Mouse (Mus musculus): Measurements from ENCODE around the gene Klf13.

The Klf13 gene

GRCm38 (mm10) chr7:63925413-63926360 lies 13.0 kb downstream of the Klf13 start:
- DNase-seq (ENCODE audit: low read depth, low spot score), result no peak

DNA sequence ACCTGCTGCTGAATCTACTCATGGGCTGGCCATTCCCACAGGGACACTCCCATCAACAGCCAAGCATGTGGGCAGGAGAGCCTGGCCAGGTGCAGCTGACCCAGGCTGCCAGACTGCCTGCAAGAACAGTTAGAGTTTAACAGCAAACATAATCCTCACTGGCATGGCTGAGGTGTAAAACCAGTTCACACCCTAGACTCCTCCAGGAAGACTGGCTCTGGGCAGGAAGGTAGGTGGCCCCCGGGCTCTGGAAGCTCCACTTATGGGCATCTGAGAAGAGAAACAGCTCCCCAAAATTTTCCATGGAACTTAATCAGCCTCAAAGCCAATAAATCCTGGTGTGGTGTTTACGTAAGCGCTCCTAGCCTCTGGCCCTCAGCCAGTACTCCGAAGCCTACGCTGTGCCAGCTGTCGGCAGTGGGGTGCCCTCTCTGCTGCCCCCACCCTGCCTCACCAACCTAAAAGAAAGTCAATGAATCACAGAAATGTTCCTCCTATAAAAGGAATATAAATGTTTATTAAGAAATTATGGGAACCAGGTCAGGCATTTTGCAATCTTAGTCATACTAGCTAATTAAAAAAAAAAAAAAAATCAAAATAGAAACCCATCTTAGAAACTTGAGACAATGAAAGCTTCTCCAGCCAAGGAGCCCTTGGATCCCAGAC lies 13.8 kb downstream of the Klf13 start:
- DNase-seq (ENCODE audit: low read depth, low spot score), result peak; percentile 25

DNA sequence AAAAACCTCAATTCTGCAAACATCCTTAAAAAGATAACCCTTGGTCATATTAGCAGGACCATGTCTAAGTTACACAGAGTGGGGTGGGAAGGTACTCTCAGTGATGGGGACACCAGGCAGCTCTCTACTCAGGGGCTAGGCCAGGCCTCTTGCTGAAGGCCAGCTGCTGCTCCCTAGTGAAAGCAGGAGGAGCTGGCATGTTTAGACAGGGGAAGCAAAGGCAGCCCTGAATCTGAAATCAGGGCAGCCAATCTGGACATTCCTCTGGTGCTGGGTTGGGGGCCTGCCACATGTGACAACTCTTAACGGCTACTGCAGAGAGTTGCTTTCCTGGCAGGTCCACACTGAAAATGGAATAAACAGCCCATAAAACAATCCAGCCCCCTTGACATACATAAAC lies 14.6 kb downstream of the Klf13 start:
- peak; percentile 18 for DNase-seq (ENCODE audit: low read depth, low spot score)

- DNase-seq (ENCODE audit: low read depth, low spot score), result no peak
These were observed 15.7 kb downstream of the Klf13 start for GRCm38 (mm10) chr7:63922975-63923374.

- no peak for DNase-seq (ENCODE audit: low read depth, low spot score)
These were observed 16.1 kb downstream of the Klf13 start for GRCm38 (mm10) chr7:63922571-63922970.

DNA sequence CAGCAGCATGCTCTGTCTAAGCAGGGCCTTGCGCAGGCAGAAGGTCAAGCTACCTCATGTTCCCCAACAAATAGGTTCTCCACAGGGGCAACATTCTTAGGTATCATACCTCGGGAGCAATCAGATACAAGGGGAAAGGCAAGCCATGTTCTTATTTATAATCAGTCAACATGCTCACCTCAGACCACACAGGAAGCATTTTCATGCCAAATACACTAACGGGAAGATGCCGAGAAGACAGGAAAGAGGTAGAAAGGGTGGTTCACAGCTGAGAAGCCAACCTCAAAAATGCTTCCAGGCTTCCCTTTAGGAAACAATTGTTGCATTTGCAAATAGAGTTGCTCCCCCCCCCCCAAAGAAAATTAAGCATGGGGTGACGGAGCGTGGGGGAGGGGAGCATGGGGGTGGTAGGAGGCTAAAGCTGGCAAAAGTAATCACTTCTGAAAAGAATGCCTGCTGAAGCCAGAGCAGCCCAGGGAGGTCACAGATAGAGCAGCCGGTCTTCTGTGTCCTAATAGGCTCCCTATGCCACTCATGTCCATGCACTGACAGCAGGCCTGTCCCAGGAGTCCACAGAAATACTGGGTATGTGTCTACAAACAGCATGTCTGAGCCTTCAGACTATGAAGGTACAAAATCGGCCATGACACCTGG lies 16.7 kb downstream of the Klf13 start:
- DNase-seq (ENCODE audit: low read depth, low spot score), result no peak

DNA sequence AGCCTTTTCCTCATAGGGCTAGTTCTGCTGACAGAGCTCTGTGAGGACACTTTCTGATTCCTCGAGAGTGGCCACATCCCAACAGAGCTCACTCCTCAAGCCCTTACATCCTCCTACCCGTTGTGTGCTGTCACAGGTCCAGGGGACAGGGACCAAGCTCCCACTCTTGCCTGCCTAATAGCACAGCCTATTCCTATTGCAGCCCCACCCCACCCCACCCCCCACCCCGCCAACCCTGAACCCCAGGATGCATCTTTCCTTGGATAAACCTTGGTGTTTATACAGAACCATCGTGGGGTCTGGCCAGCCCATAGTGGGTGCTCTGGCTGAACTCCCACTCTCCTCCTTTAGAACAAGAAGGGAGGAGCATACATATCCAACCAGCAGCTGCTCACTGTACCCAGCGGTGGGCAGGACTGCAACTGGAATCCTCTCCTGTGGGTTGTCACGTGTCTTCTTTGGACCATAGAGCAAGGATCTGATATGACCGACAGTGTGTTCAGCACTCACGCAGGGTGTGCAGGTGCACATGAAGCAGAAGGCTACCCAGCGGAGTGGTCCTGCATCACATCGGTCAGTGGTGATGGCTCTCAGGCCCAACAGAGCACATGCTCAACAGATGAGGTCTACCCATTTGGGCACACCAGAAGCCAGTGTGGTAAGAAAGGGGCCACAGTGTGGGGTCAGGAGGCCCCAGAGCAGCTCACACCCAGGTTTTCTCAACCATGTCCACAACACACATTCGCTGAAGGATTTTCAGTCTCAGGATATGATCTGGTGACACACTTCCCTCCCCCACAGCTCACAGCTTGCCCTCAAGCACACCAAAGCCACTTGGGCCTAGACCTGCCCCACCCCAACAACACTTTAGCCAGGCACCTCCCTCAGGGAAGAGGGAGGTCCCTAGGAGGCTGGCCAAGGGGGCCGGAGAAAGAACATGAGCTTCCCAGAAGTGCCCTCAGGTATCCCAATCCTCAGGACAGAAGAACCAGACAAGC lies 19.6 kb downstream of the Klf13 start:
- no peak for DNase-seq (ENCODE audit: low read depth, low spot score)

DNA sequence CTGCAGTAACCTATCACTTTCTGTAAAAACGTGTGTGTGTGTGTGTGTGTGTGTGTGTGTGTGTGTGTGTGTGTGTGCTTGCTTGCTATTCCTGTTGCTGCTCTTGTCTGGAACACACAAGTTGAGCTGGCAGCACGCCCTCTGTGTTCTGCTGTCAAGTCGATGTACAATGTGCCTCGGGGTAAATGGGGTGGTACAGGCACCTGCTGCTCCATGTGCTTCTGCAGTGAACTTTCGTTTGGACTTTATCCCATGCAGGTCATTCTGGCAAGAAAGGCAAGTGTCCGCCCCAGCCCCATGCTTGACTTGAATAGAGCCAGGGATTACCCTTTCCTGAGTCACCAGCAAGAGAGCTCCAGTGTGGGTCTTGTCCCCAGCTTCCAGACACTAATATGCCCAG lies 21.0 kb downstream of the Klf13 start:
- no peak for DNase-seq (ENCODE audit: low read depth, low spot score)

DNA sequence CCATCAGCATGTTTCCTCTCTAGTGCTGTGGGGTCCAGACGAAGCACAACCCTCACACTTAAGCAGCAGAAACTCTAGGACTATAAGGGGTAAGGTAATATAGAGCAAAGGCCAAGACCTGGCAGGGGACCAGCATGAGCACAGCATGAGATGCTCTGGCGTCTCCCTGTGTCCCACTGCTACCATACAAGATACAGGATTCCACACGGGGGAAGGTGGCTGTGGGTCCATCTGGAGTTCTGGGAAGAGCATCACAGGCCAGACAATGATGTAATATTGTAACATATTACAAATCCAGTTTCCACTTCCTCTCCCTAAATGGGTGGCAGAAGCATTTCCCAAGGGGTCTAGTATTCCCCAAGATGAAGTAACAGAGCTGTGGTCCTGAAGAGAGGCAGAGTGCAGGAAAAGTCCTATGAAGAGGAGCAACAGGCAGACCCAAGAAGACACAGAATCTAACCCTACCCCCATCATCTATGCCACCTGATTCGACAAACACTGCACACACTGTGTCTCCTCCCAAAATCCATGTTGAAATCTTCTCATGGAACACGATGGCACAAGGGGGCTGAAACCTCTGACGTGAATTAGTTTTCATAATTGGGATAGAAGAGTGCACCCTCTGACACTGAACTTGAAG lies 22.3 kb downstream of the Klf13 start, which contains the start of gene E030018B13Rik:
Gene E030018B13Rik (plus strand): TSS at position 590 of the 640 bp plus-strand sequence.
- no peak for DNase-seq (ENCODE audit: low read depth, low spot score)

DNA sequence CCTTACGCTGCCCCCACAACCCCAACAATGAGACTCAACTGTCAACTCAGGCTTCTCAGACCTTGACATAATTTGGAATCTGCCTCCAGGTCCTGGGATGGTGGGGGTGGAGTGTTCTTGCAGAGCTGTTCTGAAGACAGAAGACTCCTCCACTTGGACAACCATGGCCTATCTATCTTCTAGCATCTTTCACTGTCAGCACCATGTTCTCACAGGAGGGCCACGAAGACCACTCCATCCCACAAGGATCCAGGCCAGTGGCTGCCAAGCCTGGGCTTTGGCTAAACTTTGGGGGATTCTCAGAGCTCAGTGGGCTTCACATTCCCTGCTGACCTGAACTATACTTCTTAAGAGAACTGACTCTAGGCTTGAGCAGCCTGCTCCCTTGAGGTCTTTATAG lies 23.8 kb downstream of the Klf13 start:
- no peak for DNase-seq (ENCODE audit: low read depth, low spot score)

DNA sequence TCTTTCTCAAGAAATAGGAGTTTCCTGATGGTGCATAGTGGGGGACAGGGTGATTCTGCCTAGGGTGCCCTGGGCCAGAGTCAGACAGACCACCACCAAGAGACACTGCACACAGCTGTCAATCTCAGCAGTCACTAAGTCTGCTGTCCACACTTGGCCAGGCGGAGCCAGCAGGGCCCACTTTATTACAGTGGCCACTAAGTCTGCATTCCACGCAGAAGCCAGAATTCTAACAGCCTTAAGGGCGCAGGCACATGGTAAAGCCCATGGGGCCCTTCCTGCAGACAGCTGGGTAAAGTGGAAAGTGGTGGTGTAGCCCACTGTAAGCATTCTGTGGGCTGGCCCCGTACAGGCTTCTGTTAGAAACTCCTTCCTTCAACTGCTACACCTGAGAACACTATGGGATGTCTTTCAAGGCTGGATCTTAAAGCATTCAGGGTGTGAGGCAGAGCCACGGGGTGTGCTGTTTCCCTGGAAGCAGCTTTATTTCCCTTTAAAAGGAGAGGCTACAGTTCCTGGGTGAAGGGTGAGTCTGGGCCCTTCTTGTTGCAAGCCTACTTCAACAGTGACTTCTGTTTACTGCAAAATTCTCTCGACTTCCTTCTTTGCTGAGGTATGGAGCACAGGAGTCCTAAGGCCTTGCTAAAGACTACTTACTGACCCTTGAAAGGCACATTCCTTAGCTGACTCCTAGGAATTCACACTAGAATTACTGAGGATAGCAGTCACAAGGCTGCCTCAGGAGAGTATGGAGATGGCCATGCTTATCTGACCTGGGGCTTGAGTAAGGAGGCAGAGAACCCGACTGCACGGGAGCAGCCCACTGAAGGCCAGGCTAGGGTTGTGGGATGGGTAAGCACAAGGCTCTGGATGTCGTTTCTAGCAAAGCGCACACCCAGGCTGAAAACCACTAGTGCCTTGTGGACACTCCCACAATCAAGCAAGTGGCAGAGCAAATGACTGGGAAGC lies 24.7 kb downstream of the Klf13 start:
- DNase-seq (ENCODE audit: low read depth, low spot score), result no peak

DNA sequence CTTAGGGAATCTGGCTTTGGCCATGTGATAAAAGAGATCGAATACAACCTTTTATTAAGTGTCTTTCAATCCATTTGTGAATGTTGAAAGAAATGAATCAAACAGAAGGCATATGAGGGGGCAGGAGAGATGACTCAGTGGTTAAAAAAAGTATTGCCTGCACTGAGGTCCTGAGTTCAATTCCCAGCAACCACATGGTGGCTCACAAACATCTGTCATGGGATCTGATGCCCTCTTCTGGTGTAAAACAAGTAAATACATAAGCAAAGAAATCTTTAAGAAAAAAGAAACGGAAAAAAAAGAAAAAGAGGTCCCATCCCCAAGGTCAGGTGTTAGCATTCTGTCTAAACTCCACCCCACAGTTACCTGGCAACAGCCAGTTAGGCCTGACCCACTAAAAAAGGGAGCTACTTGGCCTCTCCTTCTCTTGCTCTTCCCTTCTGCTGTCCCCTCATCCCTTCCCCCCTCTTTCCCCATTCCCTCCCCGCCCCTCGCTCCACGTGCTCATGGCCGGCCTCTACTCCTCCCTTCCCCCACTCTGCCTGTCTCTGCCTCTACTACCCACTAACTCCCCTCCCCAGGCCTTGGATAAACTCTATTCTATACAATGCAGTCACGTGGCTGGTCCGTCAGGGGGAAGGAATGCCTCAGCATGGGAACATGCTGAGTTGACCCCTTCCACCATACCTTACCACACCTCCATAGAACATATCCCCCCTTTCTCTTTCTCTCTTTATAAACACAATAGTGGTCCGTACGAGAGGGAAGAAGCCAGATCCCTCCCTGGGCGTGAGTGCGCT lies 25.6 kb downstream of the Klf13 start:
- DNase-seq (ENCODE audit: low read depth, low spot score), result no peak

DNA sequence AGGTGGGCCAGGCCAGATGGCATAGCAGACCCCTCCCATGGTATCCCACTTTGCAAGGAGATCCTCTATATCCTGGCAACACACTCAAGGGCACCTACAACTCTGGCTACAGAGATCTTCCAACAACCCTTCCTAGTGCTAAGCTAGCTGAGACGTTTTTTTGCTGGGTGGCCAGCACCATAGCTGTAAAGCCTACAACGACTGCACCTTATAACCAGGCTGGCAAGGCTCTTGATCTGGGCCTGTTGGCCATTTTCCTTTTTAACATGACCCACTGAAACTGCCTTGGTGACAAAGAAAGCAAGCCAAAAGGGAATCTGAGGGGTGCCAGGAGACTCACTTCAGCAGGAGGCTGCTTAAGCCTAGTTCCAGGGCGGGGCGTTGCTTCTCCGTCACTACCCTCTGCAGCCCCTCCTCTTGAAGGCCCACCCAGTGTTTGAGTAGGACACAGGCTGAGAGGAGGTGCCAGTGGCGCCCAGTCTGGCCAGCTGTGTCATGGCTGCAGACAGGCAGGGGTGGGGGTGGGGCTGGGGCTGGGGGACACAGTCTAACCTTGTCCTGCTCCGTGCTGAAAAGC lies 26.4 kb downstream of the Klf13 start:
- no peak for DNase-seq (ENCODE audit: low read depth, low spot score)

GRCm38 (mm10) chr7:63911383-63912233 lies 27.1 kb downstream of the Klf13 start:
- no peak for DNase-seq (ENCODE audit: low read depth, low spot score)

DNA sequence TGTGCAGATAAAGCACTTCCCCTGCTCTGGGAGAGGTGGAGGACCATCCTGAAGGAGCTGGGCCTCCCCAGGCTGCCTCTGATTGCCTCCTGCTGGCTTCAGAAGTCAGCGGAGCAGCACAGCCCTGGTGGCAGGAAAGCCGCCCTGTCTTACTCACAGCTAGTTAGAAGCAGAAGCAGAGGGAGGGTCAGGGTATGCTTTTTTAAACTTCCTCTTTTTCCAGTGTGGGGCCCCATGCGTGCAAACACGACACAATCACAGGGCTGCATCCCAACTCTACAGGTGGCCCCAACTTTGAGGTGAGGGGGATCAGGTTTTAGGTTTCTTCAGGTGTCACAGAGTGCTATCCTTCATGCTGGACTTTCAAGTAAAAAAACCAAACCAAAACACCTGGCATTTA lies 27.8 kb downstream of the Klf13 start:
- DNase-seq (ENCODE audit: low read depth, low spot score), result no peak

- no peak for DNase-seq (ENCODE audit: low read depth, low spot score)
These were observed 28.5 kb downstream of the Klf13 start for GRCm38 (mm10) chr7:63910225-63910624.
